10 mouse cellular contexts compared by ENCODE assay signal in genomic region chr1:59602531-59603416, GRCm38 (mm10).
A peak's percentile ranks its signal among the peaks of the same experiment; 100 is the strongest.
DNase-seq lines count a peak whose midpoint lies in the region; ATAC-seq lines count a peak whose summit lies in the region.
"Had no signal": no experiment of that assay in that cellular context is flagged by ENCODE, and none has a peak within 500 bp of the region (broad histone marks: within the 10 kb centered on the region; RNA-seq: fewer than 3 reads in every experiment).

No protein-coding gene starts in this region.

- H3K27me3 ChIP-seq in forebrain, embryonic 16.5 days (replicated peaks; ENCODE audit: control insufficient read depth, insufficient read depth, low read length), result no peaks in the 10 kb centered on the region
- H3K27me3 ChIP-seq in midbrain, embryonic 16.5 days (ENCODE audit: control insufficient read depth, insufficient read depth, low read depth, low read length), result 0 out of 2 replicates have a peak, but pooled peaks cover under 1% of the 10 kb centered on the region

- no peak overlapping the region for H3K4me3 ChIP-seq in forebrain, embryonic 16.5 days (replicated peaks; ENCODE audit: low read length)
- no peak overlapping the region for H3K4me3 ChIP-seq in midbrain, embryonic 16.5 days (ENCODE audit: low read depth, low read length)
- H3K4me3 ChIP-seq: liver, embryonic 13.5 days had no signal

- H3K4me2 ChIP-seq in forebrain, embryonic 16.5 days (ENCODE audit: low read length), result no peak overlapping the region
- H3K4me2 ChIP-seq in midbrain, embryonic 16.5 days (ENCODE audit: low read length), result no peak overlapping the region

- H3K9me3 ChIP-seq in forebrain, embryonic 16.5 days (ENCODE audit: control insufficient read depth, low read length), result no peaks in the 10 kb centered on the region
- no peaks in the 10 kb centered on the region for H3K9me3 ChIP-seq in midbrain, embryonic 16.5 days (replicated peaks; ENCODE audit: control insufficient read depth, low read length, poor library complexity, severe bottlenecking)
- H3K9me3 ChIP-seq: liver, embryonic 13.5 days had no signal

- H3K27ac ChIP-seq in forebrain, embryonic 16.5 days (ENCODE audit: low read length), result peak overlapping the region; percentile 49; the same call in 1 of the 2 replicates
- H3K27ac ChIP-seq in midbrain, embryonic 16.5 days (ENCODE audit: low read length), result no peak overlapping the region
- H3K27ac ChIP-seq: hindbrain, embryonic 14.5 days; liver, embryonic 13.5 days had no signal

- ATAC-seq in CD4-positive, CD25-positive, alpha-beta regulatory T cell, adult 4 months, result peak; percentile 93
- peak; percentile 85 for ATAC-seq in activated CD4-positive, CD25-positive, alpha-beta regulatory T cell, adult 4 months
- ATAC-seq in forebrain, embryonic 16.5 days, result peak; percentile 87
- no peak for ATAC-seq in midbrain, embryonic 16.5 days

- no peak overlapping the region for H3K9ac ChIP-seq in forebrain, embryonic 16.5 days (replicated peaks; ENCODE audit: low read depth, low read length)
- no peak overlapping the region for H3K9ac ChIP-seq in midbrain, embryonic 16.5 days (ENCODE audit: low read depth, low read length)
- H3K9ac ChIP-seq: hindbrain, embryonic 14.5 days; liver, embryonic 13.5 days had no signal

- H3K4me1 ChIP-seq in forebrain, embryonic 16.5 days (replicated peaks; ENCODE audit: control insufficient read depth, insufficient read depth, low read length), result peaks cover 12% of the 10 kb centered on the region
- H3K4me1 ChIP-seq in midbrain, embryonic 16.5 days (ENCODE audit: control insufficient read depth, insufficient read depth, low read length), result no peaks in the 10 kb centered on the region
- H3K4me1 ChIP-seq: liver, embryonic 13.5 days had no signal

- 41% methylated on average over 11 of the region's 11 CpGs for WGBS in forebrain, embryonic 16.5 days
- WGBS in midbrain, embryonic 16.5 days, result 65% methylated on average over 11 of the region's 11 CpGs

- H3K36me3 ChIP-seq in forebrain, embryonic 16.5 days (ENCODE audit: control insufficient read depth, insufficient read depth), result no peaks in the 10 kb centered on the region
- H3K36me3 ChIP-seq in midbrain, embryonic 16.5 days (ENCODE audit: control insufficient read depth, insufficient read depth, low read length), result no peaks in the 10 kb centered on the region
- H3K36me3 ChIP-seq: liver, embryonic 13.5 days had no signal

- peak; percentile 23 for DNase-seq in right cerebral cortex, postnatal 25 days
- no peak for DNase-seq in lung, postnatal 10 days
- no peak for DNase-seq in urinary bladder, adult 2 months (ENCODE audit: low spot score)
- DNase-seq: liver, embryonic 13.5 days; midbrain, embryonic 14.5 days had no signal
